In the genomic region with DNA sequence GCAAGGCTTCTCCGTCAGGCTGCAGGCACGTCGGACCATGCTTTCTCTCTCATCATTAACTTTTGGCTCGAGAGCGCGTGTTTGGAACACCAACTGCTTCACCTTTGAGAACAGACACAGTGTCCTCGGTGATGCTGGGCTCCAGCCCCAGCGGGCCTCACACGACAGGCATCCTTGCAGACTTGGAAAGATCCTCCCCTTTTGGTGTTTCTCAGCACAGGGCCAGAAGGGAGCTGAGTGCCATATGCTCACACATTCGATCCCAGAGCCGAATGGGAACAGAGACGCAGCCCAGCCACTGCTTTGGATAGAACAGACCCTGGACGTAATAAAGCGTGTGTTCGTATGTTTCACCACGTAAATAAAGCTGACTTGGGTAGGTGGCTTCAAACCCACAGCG, we compare ENCODE assay signal across 20 mouse cellular contexts.
DNase-seq lines count a peak whose midpoint lies in the region; TF ChIP-seq lines count a peak whose summit lies in the region.
"Had no signal": no experiment of that assay in that cellular context is flagged by ENCODE, and none has a peak within 500 bp of the region (broad histone marks: within the 10 kb centered on the region; RNA-seq: fewer than 3 reads in every experiment).

No protein-coding gene starts in this region.

- H3K27ac ChIP-seq in cerebellum, adult 2 months (ENCODE audit: insufficient read depth, low read length): no peak overlapping the region
- H3K27ac ChIP-seq: embryonic facial prominence, embryonic 10.5 days; heart, adult 2 months; hindbrain, postnatal 0 days; kidney, postnatal 0 days; limb, embryonic 15.5 days; liver, embryonic 15.5 days; midbrain, embryonic 12.5 days; neural tube, embryonic 12.5 days had no signal

- peak; percentile 41 for DNase-seq in layer of hippocampus, adult 11-12 months (ENCODE audit: low spot score)
- DNase-seq in layer of hippocampus, postnatal 25 days (ENCODE audit: extremely low spot score in 1 of 2, low spot score in 1 of 2): no peak
- peak; percentile 35 to 66 for DNase-seq in cerebellum, adult 2 months
- DNase-seq in cerebellum, adult 9-11 months: peak; percentile 31
- DNase-seq in layer of hippocampus, adult 8-10 months (ENCODE audit: low spot score in 2 of 2): peak; percentile 43 to 51
- DNase-seq in urinary bladder, postnatal 10 days (ENCODE audit: low spot score): no peak
- no peak for DNase-seq in adrenal gland, postnatal 10 days
- DNase-seq: adrenal gland, adult 2 months; gastrocnemius, postnatal 14 days; heart, adult 2 months; heart, postnatal 4 days; right cerebral cortex, adult 18-20 months; thymus, postnatal 14 days had no signal

- no peaks in the 10 kb centered on the region; the same call in 1 of the 2 replicates for H3K27me3 ChIP-seq in cerebellum, adult 2 months (ENCODE audit: control insufficient read depth, insufficient read depth, low read length)
- H3K27me3 ChIP-seq: limb, embryonic 15.5 days; liver, embryonic 15.5 days; midbrain, embryonic 12.5 days; neural tube, embryonic 12.5 days had no signal

- H3K4me1 ChIP-seq in cerebellum, adult 2 months (ENCODE audit: control insufficient read depth, insufficient read depth, low read length): no peaks in the 10 kb centered on the region
- H3K4me1 ChIP-seq: embryonic facial prominence, embryonic 10.5 days; limb, embryonic 15.5 days; liver, embryonic 15.5 days; midbrain, embryonic 12.5 days; neural tube, embryonic 12.5 days had no signal

- no peak overlapping the region for H3K4me3 ChIP-seq in cerebellum, adult 2 months (replicated peaks; ENCODE audit: insufficient read depth, low read depth, low read length)
- H3K4me3 ChIP-seq: embryonic facial prominence, embryonic 10.5 days; heart, adult 2 months; limb, embryonic 15.5 days; liver, embryonic 15.5 days; midbrain, embryonic 12.5 days; neural tube, embryonic 12.5 days had no signal

- no peak for TF ChIP-seq POLR2A in cerebellum, adult 2 months (IDR thresholded peaks at IDR 0.05; ENCODE audit: borderline replicate concordance, insufficient read depth, low read length)

- no peak for TF ChIP-seq CTCF in cerebellum, adult 2 months (IDR thresholded peaks at IDR 0.05; ENCODE audit: borderline replicate concordance, insufficient read depth, low read depth, low read length)

- 12% methylated on average over 17 of the region's 17 CpGs for WGBS in cerebellum, adult 2 months

Comparison
In these comparisons a context has a peak if more than half of its experiments do, and no peak if none do; other contexts are left out.
1. DNase-seq: peak in layer of hippocampus, adult 11-12 months (single experiment), cerebellum, adult 2 months (2 of 2), cerebellum, adult 9-11 months (single experiment) and layer of hippocampus, adult 8-10 months (2 of 2); none in layer of hippocampus, postnatal 25 days (0 of 2), urinary bladder, postnatal 10 days (single experiment) and adrenal gland, postnatal 10 days (single experiment).